Mouse (Mus musculus) liver (tissue): ENCODE measurements at regions not wholly inside any gene's neighbourhood (a gene's known extent, or its start where the extent isn't known, plus 50 kb on each side); places are given as distances from the start of the nearest gene placed in this dataset.

Experiments
- DNase-seq: peaks from one replicate; pipeline ENCODE4 v3.0.0-alpha.2; 2020; ENCODE audit warnings: mixed read lengths

GRCm38 (mm10) chr13:110599666-110600065 lies 204.8 kb downstream of the Plk2 start:
- DNase-seq: no peak

GRCm38 (mm10) chr13:110600377-110600776 lies 205.5 kb downstream of the Plk2 start:
- DNase-seq: no peak

- DNase-seq: no peak
These were observed 206.5 kb downstream of the Plk2 start for GRCm38 (mm10) chr13:110601352-110601751.

- no peak for DNase-seq
These were observed 207.0 kb downstream of the Plk2 start for GRCm38 (mm10) chr13:110601840-110602239.

GRCm38 (mm10) chr13:110602894-110603293 lies 208.0 kb downstream of the Plk2 start:
- DNase-seq: no peak

- no peak for DNase-seq
These were observed 224.2 kb downstream of the Plk2 start for GRCm38 (mm10) chr13:110619010-110619409.

- no peak for DNase-seq
These were observed 232.3 kb downstream of the Plk2 start for GRCm38 (mm10) chr13:110627136-110627535.

- no peak for DNase-seq
These were observed 232.9 kb downstream of the Plk2 start for GRCm38 (mm10) chr13:110627732-110628131.

GRCm38 (mm10) chr13:110628201-110628600 lies 233.4 kb downstream of the Plk2 start:
- DNase-seq: no peak

- DNase-seq: no peak
These were observed 238.5 kb downstream of the Plk2 start for GRCm38 (mm10) chr13:110633261-110633781.

GRCm38 (mm10) chr13:110633899-110634298 lies 239.1 kb downstream of the Plk2 start:
- no peak for DNase-seq

GRCm38 (mm10) chr13:110642792-110643191 lies 247.9 kb downstream of the Plk2 start:
- no peak for DNase-seq

- no peak for DNase-seq
These were observed 248.5 kb downstream of the Plk2 start for GRCm38 (mm10) chr13:110643198-110643896.

GRCm38 (mm10) chr13:110643897-110644213 lies 249.0 kb downstream of the Plk2 start:
- DNase-seq: no peak

GRCm38 (mm10) chr13:110649378-110649777 lies 254.5 kb downstream of the Plk2 start:
- DNase-seq: no peak

GRCm38 (mm10) chr13:110649870-110650497 lies 255.1 kb downstream of the Plk2 start:
- DNase-seq: no peak

- DNase-seq: no peak
These were observed 257.4 kb downstream of the Plk2 start for GRCm38 (mm10) chr13:110652201-110652600.

- no peak for DNase-seq
These were observed 270.4 kb downstream of the Plk2 start for GRCm38 (mm10) chr13:110665073-110665800.

GRCm38 (mm10) chr13:110667276-110667956 lies 272.6 kb downstream of the Plk2 start:
- no peak for DNase-seq

GRCm38 (mm10) chr13:110673536-110673935 lies 278.7 kb downstream of the Plk2 start:
- no peak for DNase-seq

- DNase-seq: no peak
These were observed 288.6 kb downstream of the Plk2 start for GRCm38 (mm10) chr13:110683259-110684041.

GRCm38 (mm10) chr13:110688796-110689195 lies 293.9 kb downstream of the Plk2 start:
- DNase-seq: no peak
